Mouse (Mus musculus): ENCODE measurements at regions not wholly inside any gene's neighbourhood (a gene's known extent, or its start where the extent isn't known, plus 50 kb on each side); places are given as distances from the start of the nearest gene placed in this dataset.

DNA sequence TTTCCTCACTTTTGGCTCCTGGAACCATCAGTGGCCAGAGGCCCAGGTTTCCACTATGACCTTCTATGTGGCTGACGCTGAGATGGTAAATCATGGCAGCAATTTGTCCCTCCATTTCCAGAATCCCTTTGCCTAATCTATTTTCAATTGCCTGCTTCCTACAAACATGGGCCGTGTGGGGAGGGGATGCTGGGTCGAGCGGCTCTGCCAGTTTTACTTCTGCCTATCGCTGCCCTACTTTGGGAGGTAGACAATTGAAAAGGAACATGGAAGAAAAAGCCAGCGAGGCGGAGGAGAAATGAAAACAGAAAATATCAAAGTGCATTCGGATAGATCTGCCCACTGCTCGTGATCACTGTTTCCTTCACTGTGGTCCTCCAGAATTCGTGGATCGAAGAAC, 123.3 kb upstream of the Nrp1 start:
- 78% methylated on average over 11 of the region's 11 CpGs for WGBS
- Histone ChIP-seq H3K9ac (no peak overlapping the region), H3K27ac (ENCODE audit: poor library complexity, severe bottlenecking) (no peak overlapping the region), H3K27me3 (replicated peaks) (no peaks in the 10 kb centered on the region), H3K4me2 (no peak overlapping the region), H3K4me3 (no peak overlapping the region), H3K36me3 (no peaks in the 10 kb centered on the region), H3K4me1 (replicated peaks) (peaks cover 12% of the 10 kb centered on the region), H3K9me3 (replicated peaks) (no peaks in the 10 kb centered on the region)
- no peak for ATAC-seq (ENCODE audit: insufficient number of reproducible peaks, low FRiP score)

DNA sequence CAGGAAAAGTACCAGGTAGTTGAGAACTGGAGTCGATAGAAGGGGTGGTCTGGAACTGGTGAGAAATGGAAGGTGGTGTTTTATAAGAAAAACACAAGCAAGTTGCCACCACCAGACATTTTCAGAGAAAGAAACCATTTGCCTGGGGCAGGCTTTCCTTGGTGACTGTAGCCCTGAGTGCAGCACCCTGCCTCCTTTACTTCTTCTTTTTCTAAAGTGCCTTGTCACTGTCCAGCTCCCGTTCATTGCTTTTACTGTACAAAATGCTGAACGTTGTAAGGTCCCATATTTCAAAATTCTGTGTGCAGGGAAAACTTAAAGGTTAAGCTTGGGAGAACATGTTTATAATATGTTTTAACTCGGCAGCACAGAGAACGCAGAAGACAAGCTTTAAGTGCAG, 122.9 kb upstream of the Nrp1 start:
- 74% methylated on average over 5 of the region's 5 CpGs for WGBS
- no peaks in the 10 kb centered on the region for H3K9me3 ChIP-seq (replicated peaks)
- no peak overlapping the region for H3K27ac ChIP-seq (ENCODE audit: poor library complexity, severe bottlenecking)
- H3K4me3 ChIP-seq, result no peak overlapping the region
- ATAC-seq (ENCODE audit: insufficient number of reproducible peaks, low FRiP score), result no peak
- no peaks in the 10 kb centered on the region for H3K36me3 ChIP-seq
- H3K4me2 ChIP-seq, result no peak overlapping the region
- no peaks in the 10 kb centered on the region for H3K27me3 ChIP-seq (replicated peaks)
- peaks cover 12% of the 10 kb centered on the region for H3K4me1 ChIP-seq (replicated peaks)
- no peak overlapping the region for H3K9ac ChIP-seq

GRCm38 (mm10) chr8:128236097-128236496, 122.3 kb upstream of the Nrp1 start:
- ATAC-seq (ENCODE audit: insufficient number of reproducible peaks, low FRiP score), result no peak
- 88% methylated on average over 2 of the region's 2 CpGs for WGBS
- Histone ChIP-seq H3K9me3 (replicated peaks) (no peaks in the 10 kb centered on the region), H3K9ac (no peak overlapping the region), H3K4me3 (no peak overlapping the region), H3K27ac (ENCODE audit: poor library complexity, severe bottlenecking) (no peak overlapping the region), H3K4me2 (no peak overlapping the region), H3K36me3 (no peaks in the 10 kb centered on the region), H3K27me3 (replicated peaks) (no peaks in the 10 kb centered on the region), H3K4me1 (replicated peaks) (peaks cover 12% of the 10 kb centered on the region)

- WGBS, result 91% methylated on average over 2 of the region's 2 CpGs
- Histone ChIP-seq H3K4me2 (no peak overlapping the region), H3K4me1 (replicated peaks) (peaks cover 8% of the 10 kb centered on the region; the same call in 1 of the 2 replicates), H3K9me3 (replicated peaks) (no peaks in the 10 kb centered on the region), H3K9ac (no peak overlapping the region), H3K36me3 (no peaks in the 10 kb centered on the region), H3K27me3 (replicated peaks) (no peaks in the 10 kb centered on the region), H3K4me3 (no peak overlapping the region), H3K27ac (ENCODE audit: poor library complexity, severe bottlenecking) (no peak overlapping the region)
- no peak for ATAC-seq (ENCODE audit: insufficient number of reproducible peaks, low FRiP score)
Measured at GRCm38 (mm10) chr8:128238948-128239347, 119.5 kb upstream of the Nrp1 start.

- Histone ChIP-seq H3K9me3 (replicated peaks) (no peaks in the 10 kb centered on the region), H3K4me2 (no peak overlapping the region), H3K27me3 (replicated peaks) (no peaks in the 10 kb centered on the region), H3K27ac (ENCODE audit: poor library complexity, severe bottlenecking) (no peak overlapping the region), H3K36me3 (no peaks in the 10 kb centered on the region), H3K9ac (no peak overlapping the region), H3K4me3 (no peak overlapping the region), H3K4me1 (replicated peaks) (peaks cover 8% of the 10 kb centered on the region; the same call in 1 of the 2 replicates)
- 63% methylated on average over 1 of the region's 1 CpGs for WGBS
- no peak for ATAC-seq (ENCODE audit: insufficient number of reproducible peaks, low FRiP score)
Measured at GRCm38 (mm10) chr8:128239783-128240182, 118.6 kb upstream of the Nrp1 start.

DNA sequence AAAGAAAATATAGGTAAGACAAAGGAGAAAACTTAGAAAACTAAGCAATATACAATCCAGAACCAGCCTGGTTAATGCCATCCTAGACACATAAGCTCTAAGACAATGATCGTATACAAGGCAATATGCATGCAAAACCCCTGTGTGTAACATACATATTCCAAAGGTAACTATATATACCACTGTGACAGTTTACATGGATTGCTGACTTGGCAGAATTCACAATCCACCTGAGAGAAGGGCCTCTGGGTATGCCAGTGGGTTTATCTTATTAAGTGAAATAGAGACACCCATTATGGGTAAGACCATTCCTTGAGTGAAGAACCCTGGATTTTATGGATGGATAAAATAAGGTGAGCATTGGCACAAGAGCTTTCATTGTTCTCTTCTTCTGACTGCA, 117.2 kb upstream of the Nrp1 start:
- Histone ChIP-seq H3K27ac (ENCODE audit: poor library complexity, severe bottlenecking) (no peak overlapping the region), H3K4me3 (no peak overlapping the region), H3K4me2 (no peak overlapping the region), H3K9ac (no peak overlapping the region), H3K27me3 (replicated peaks) (no peaks in the 10 kb centered on the region), H3K4me1 (replicated peaks) (peaks cover 6% of the 10 kb centered on the region; the same call in 1 of the 2 replicates), H3K36me3 (no peaks in the 10 kb centered on the region), H3K9me3 (replicated peaks) (no peaks in the 10 kb centered on the region)
- WGBS, result 86% methylated on average over 1 of the region's 1 CpGs
- ATAC-seq (ENCODE audit: insufficient number of reproducible peaks, low FRiP score), result no peak

GRCm38 (mm10) chr8:128242465-128243251, 115.7 kb upstream of the Nrp1 start:
- WGBS, result 79% methylated on average over 3 of the region's 3 CpGs

DNA sequence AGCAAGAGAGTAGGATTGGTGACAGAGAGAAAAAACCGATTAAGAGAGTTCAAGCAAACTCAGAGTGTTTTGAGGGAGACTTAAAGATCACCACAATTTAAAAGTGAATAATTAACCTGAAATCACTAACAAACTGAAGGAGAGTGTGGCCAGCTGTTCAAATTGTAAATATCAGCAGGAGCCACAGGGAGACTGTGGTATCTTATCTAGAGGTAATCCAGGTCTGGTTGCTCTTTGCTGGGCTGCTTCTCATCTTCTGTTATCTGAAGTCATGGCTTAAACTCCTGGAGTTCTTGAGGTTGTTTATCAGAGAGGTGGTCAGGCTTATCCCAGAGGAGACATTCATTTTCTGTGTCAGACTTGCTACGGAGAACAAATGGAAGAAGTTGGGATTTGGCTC, 106.7 kb upstream of the Nrp1 start:
- no peaks in the 10 kb centered on the region for H3K36me3 ChIP-seq
- H3K4me2 ChIP-seq, result no peak overlapping the region
- H3K9me3 ChIP-seq (replicated peaks), result no peaks in the 10 kb centered on the region
- H3K9ac ChIP-seq, result no peak overlapping the region
- H3K4me1 ChIP-seq (replicated peaks), result peaks cover 3% of the 10 kb centered on the region
- no peak overlapping the region for H3K4me3 ChIP-seq
- 24% methylated on average over 2 of the region's 2 CpGs for WGBS
- H3K27ac ChIP-seq (ENCODE audit: poor library complexity, severe bottlenecking), result no peak overlapping the region
- ATAC-seq (ENCODE audit: insufficient number of reproducible peaks, low FRiP score), result no peak
- H3K27me3 ChIP-seq (replicated peaks), result no peaks in the 10 kb centered on the region

More at GRCm38 (mm10) chr8:128242465-128243251, 115.7 kb upstream of the Nrp1 start:
- Histone ChIP-seq H3K9ac (no peak overlapping the region), H3K9me3 (replicated peaks) (no peaks in the 10 kb centered on the region), H3K4me1 (replicated peaks) (no peaks in the 10 kb centered on the region), H3K27ac (ENCODE audit: poor library complexity, severe bottlenecking) (no peak overlapping the region), H3K27me3 (replicated peaks) (no peaks in the 10 kb centered on the region), H3K4me3 (no peak overlapping the region), H3K36me3 (no peaks in the 10 kb centered on the region), H3K4me2 (no peak overlapping the region)
- no peak for ATAC-seq (ENCODE audit: insufficient number of reproducible peaks, low FRiP score)

DNA sequence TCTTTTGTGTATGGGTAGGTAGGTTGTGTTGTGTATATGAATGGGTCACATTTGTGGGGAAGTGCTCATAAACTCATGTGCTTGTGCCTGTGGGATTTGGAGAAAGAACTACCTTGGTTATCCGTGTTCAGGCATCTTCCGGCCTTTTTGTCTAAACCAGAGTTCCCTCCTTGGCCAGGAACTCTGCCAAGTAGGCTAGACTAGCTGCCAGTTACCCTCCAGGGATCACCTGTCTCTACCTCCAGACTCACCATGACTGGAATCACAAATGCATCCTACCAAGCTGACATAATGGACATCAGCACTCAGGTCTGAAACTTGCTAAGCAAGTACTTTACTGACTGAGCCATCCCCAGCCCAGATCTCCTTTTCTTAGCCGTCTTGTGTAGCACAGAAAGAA, 97.6 kb upstream of the Nrp1 start:
- 78% methylated on average over 3 of the region's 3 CpGs for WGBS

GRCm38 (mm10) chr8:128261367-128261766, 97.0 kb upstream of the Nrp1 start:
- no peak for ATAC-seq (ENCODE audit: insufficient number of reproducible peaks, low FRiP score)

More for the DNA sequence above, 97.6 kb upstream of the Nrp1 start:
- no peaks in the 10 kb centered on the region for H3K36me3 ChIP-seq
- no peak overlapping the region for H3K9ac ChIP-seq
- H3K9me3 ChIP-seq (replicated peaks), result no peaks in the 10 kb centered on the region
- no peaks in the 10 kb centered on the region; the same call in 1 of the 2 replicates for H3K4me1 ChIP-seq (replicated peaks)
- no peak overlapping the region for H3K4me3 ChIP-seq
- no peak overlapping the region for H3K4me2 ChIP-seq
- no peak overlapping the region for H3K27ac ChIP-seq (ENCODE audit: poor library complexity, severe bottlenecking)
- H3K27me3 ChIP-seq (replicated peaks), result no peaks in the 10 kb centered on the region
- no peak for ATAC-seq (ENCODE audit: insufficient number of reproducible peaks, low FRiP score)

DNA sequence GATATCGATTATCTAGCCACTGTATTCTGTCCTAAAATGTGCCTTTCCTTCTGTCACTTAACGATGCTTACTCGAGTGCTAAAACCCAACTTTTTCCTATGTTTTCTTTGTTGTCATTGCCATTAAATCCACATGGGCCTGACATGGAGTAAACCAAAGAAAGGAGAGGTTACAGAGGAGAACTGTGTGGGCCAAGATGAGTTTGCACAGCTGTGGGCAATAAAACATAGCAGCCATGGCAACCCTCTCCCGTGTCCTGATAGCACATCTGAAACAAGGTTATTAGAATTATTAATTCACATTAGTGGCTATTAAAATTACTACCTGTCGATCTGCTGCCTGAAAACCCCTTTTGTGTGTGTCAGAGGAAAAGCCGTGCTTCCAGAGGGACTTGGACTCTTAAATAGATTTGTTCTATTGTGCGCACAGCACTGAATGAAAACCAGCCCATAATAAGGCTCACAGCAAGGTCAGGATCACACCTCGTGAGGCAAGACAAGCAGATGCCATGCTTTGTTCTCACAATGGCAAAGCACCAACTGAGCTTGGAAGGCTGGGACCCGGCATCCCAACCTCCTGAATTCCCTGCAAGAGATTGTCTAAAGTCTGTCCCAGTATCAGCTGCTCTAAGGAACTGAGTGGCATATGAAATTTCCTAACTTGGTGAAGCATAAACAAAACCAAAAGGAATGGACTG, 95.0 kb upstream of the Nrp1 start:
- no peak overlapping the region for H3K27ac ChIP-seq (ENCODE audit: poor library complexity, severe bottlenecking)
- peaks cover 19% of the 10 kb centered on the region for H3K4me1 ChIP-seq (replicated peaks)
- no peaks in the 10 kb centered on the region for H3K27me3 ChIP-seq (replicated peaks)
- H3K9me3 ChIP-seq (replicated peaks), result no peaks in the 10 kb centered on the region
- ATAC-seq (ENCODE audit: insufficient number of reproducible peaks, low FRiP score), result no peak
- H3K4me2 ChIP-seq, result no peak overlapping the region
- H3K9ac ChIP-seq, result no peak overlapping the region
- H3K36me3 ChIP-seq, result no peaks in the 10 kb centered on the region
- no peak overlapping the region for H3K4me3 ChIP-seq
- 81% methylated on average over 9 of the region's 9 CpGs for WGBS

More at GRCm38 (mm10) chr8:128261367-128261766, 97.0 kb upstream of the Nrp1 start:
- H3K27me3 ChIP-seq (replicated peaks), result no peaks in the 10 kb centered on the region
- no peak overlapping the region for H3K4me3 ChIP-seq
- no peaks in the 10 kb centered on the region for H3K36me3 ChIP-seq
- WGBS, result 80% methylated on average over 3 of the region's 3 CpGs
- H3K9ac ChIP-seq, result no peak overlapping the region
- H3K4me1 ChIP-seq (replicated peaks), result peaks cover 5% of the 10 kb centered on the region
- H3K9me3 ChIP-seq (replicated peaks), result no peaks in the 10 kb centered on the region
- H3K27ac ChIP-seq (ENCODE audit: poor library complexity, severe bottlenecking), result no peak overlapping the region
- H3K4me2 ChIP-seq, result no peak overlapping the region

Measured in heart, embryonic 12.5 days (tissue).